In genomic region chr3:130760711-130761435, GRCm38 (mm10) we compare ENCODE assay signal across 8 mouse cellular contexts. TPM values are rescaled to one million over a fixed set of nuclear protein-coding genes. Genes with fewer than 3 reads are reported as not detected.
DNase-seq lines count a peak whose midpoint lies in the region; ATAC-seq and TF ChIP-seq lines count a peak whose summit lies in the region.

No protein-coding gene starts in this region.

- no peak overlapping the region for H3K4me2 ChIP-seq in liver, embryonic 11.5 days
- no peak overlapping the region for H3K4me2 ChIP-seq in embryonic facial prominence, embryonic 11.5 days (ENCODE audit: low read depth, low read length)
- peak overlapping the region; percentile 16; the same call in 1 of the 2 replicates for H3K4me2 ChIP-seq in lung, embryonic 14.5 days

- no peaks in the 10 kb centered on the region for H3K36me3 ChIP-seq in liver, embryonic 11.5 days (ENCODE audit: control insufficient read depth, insufficient read depth, low read length)
- H3K36me3 ChIP-seq in embryonic facial prominence, embryonic 11.5 days (replicated peaks; ENCODE audit: control insufficient read depth, insufficient read depth, low read depth, low read length) = no peaks in the 10 kb centered on the region
- no peaks in the 10 kb centered on the region for H3K36me3 ChIP-seq in lung, embryonic 14.5 days (ENCODE audit: insufficient read depth)

- 59% methylated on average over 24 of the region's 24 CpGs for WGBS in liver, embryonic 11.5 days
- 64% methylated on average over 24 of the region's 24 CpGs for WGBS in embryonic facial prominence, embryonic 11.5 days
- WGBS in lung, embryonic 14.5 days = 48% methylated on average over 24 of the region's 24 CpGs

- peak; percentile 75 for TF ChIP-seq CTCF in lung, embryonic 14.5 days (IDR thresholded peaks at IDR 0.05; ENCODE audit: low read depth)

- no peaks in the 10 kb centered on the region for H3K4me1 ChIP-seq in liver, embryonic 11.5 days (replicated peaks; ENCODE audit: control insufficient read depth, insufficient read depth, low read length)
- H3K4me1 ChIP-seq in embryonic facial prominence, embryonic 11.5 days (ENCODE audit: control insufficient read depth, insufficient read depth, low read length) = no peaks in the 10 kb centered on the region
- no peaks in the 10 kb centered on the region for H3K4me1 ChIP-seq in lung, embryonic 14.5 days (ENCODE audit: insufficient read depth)

- no peaks in the 10 kb centered on the region for H3K27me3 ChIP-seq in liver, embryonic 11.5 days (replicated peaks; ENCODE audit: control insufficient read depth, insufficient read depth, low read length)
- no peaks in the 10 kb centered on the region for H3K27me3 ChIP-seq in embryonic facial prominence, embryonic 11.5 days (ENCODE audit: control insufficient read depth, insufficient read depth, low read length)
- no peaks in the 10 kb centered on the region for H3K27me3 ChIP-seq in lung, embryonic 14.5 days (ENCODE audit: insufficient read depth, low read length)

- DNase-seq in liver = peak; percentile 30
- DNase-seq in liver, embryonic 11.5 days (ENCODE audit: low spot score) = no peak
- DNase-seq in adrenal gland, postnatal 10 days = peak; percentile 82
- peak; percentile 87 for DNase-seq in embryonic facial prominence, embryonic 11.5 days (ENCODE audit: low spot score)
- DNase-seq in kidney, postnatal 25 days = peak; percentile 44 to 75
- peak; percentile 89 for DNase-seq in lung, embryonic 14.5 days
- DNase-seq in retina, postnatal 1 day = peak; percentile 75
- no peak for DNase-seq in yolk sac, embryonic 10.5 days (ENCODE audit: low spot score)

- no peak for ATAC-seq in liver, embryonic 11.5 days (replicated peaks; ENCODE audit: low FRiP score)
- ATAC-seq in embryonic facial prominence, embryonic 11.5 days (replicated peaks; ENCODE audit: insufficient number of reproducible peaks, low FRiP score, low TSS enrichment, low read depth) = no peak
- no peak for ATAC-seq in lung, embryonic 14.5 days (ENCODE audit: insufficient read depth)

- no peak overlapping the region for H3K9ac ChIP-seq in liver, embryonic 11.5 days (ENCODE audit: low read depth, low read length)
- H3K9ac ChIP-seq in embryonic facial prominence, embryonic 11.5 days (replicated peaks; ENCODE audit: low read length) = no peak overlapping the region
- no peak overlapping the region for H3K9ac ChIP-seq in lung, embryonic 14.5 days

- no peak overlapping the region for H3K4me3 ChIP-seq in liver, embryonic 11.5 days (ENCODE audit: low read depth, low read length)
- no peak overlapping the region for H3K4me3 ChIP-seq in embryonic facial prominence, embryonic 11.5 days (ENCODE audit: low read depth, low read length)
- no peak overlapping the region for H3K4me3 ChIP-seq in lung, embryonic 14.5 days (ENCODE audit: low read depth, low read length)

- H3K9me3 ChIP-seq in liver, embryonic 11.5 days (ENCODE audit: control insufficient read depth, low read length) = no peaks in the 10 kb centered on the region
- no peaks in the 10 kb centered on the region for H3K9me3 ChIP-seq in embryonic facial prominence, embryonic 11.5 days (replicated peaks; ENCODE audit: control insufficient read depth, low read length)
- no peaks in the 10 kb centered on the region for H3K9me3 ChIP-seq in lung, embryonic 14.5 days (ENCODE audit: low read depth, low read length)

- no peak overlapping the region for H3K27ac ChIP-seq in liver, embryonic 11.5 days (ENCODE audit: low read depth, low read length)
- no peak overlapping the region for H3K27ac ChIP-seq in embryonic facial prominence, embryonic 11.5 days (replicated peaks; ENCODE audit: low read depth, low read length)
- no peak overlapping the region for H3K27ac ChIP-seq in lung, embryonic 14.5 days (ENCODE audit: low read depth)

RNA-seq across cellular contexts. Expression of gene Rpl34, which starts 30.7 kb away (rescaled TPM):
- polyA plus RNA-seq in liver, embryonic 11.5 days (2014; fragmentation: Nextera tagmentation; extraction: Ambion mirVana) = 1,055 and 1,138 TPM in 2 replicates
- 100 to 1,000 TPM; 787 to 809 TPM for total RNA-seq in adrenal gland, postnatal 10 days (2021)
- polyA plus RNA-seq in embryonic facial prominence, embryonic 11.5 days (2014; fragmentation: Nextera tagmentation; extraction: Ambion mirVana) = 760 and 837 TPM in 2 replicates
- polyA plus RNA-seq in lung, embryonic 14.5 days (2014; fragmentation: Nextera tagmentation; extraction: Ambion mirVana) = 1,090 and 1,134 TPM in 2 replicates

RNA-seq across cellular contexts. Expression of gene Ostc, which starts 51.6 kb away (rescaled TPM):
- polyA plus RNA-seq in liver, embryonic 11.5 days (2014; fragmentation: Nextera tagmentation; extraction: Ambion mirVana) = 314 and 321 TPM in 2 replicates
- total RNA-seq in adrenal gland, postnatal 10 days (2021) = 100 to 1,000 TPM in 1 of 2 experiments, 10 to 100 TPM in 1; 88.9 to 114 TPM
- polyA plus RNA-seq in embryonic facial prominence, embryonic 11.5 days (2014; fragmentation: Nextera tagmentation; extraction: Ambion mirVana) = 385 and 403 TPM in 2 replicates
- 401 and 409 TPM in 2 replicates for polyA plus RNA-seq in lung, embryonic 14.5 days (2014; fragmentation: Nextera tagmentation; extraction: Ambion mirVana)

Comparison
In these comparisons a context has a peak if more than half of its experiments do, and no peak if none do; other contexts are left out.
1. DNase-seq: peak in liver (single experiment), adrenal gland, postnatal 10 days (single experiment), embryonic facial prominence, embryonic 11.5 days (single experiment), kidney, postnatal 25 days (2 of 2), lung, embryonic 14.5 days (single experiment) and retina, postnatal 1 day (single experiment); none in liver, embryonic 11.5 days (single experiment) and yolk sac, embryonic 10.5 days (single experiment).